Mouse (Mus musculus): ENCODE data around the gene Abhd15. TPM values are rescaled to one million over a fixed set of nuclear protein-coding genes. Genes with fewer than 3 reads are reported as not detected.

Gene Abhd15
- total RNA-seq, 4 experiments from 2014 or later: 1.7 to 3.2 (median 2.2) TPM

Other genes starting within 250 kb of the Abhd15 start
- 100 to 1,000 TPM; 221 to 251 (median 232) TPM for gene Coro6, start 52.7 kb upstream of the Abhd15 start, total RNA-seq (2022)
- 10 to 100 TPM in 2 of 4 experiments, 1 to 10 TPM in 2; 7.5 to 11.6 (median 9.9) TPM for gene Ankrd13b, start 25.4 kb upstream of the Abhd15 start, total RNA-seq (2022)
- 10 to 100 TPM; 53.5 to 63.3 (median 57.1) TPM for gene Git1, start 21.6 kb upstream of the Abhd15 start, total RNA-seq (2022)
- gene Trp53i13, start 859 bp downstream of the Abhd15 start, total RNA-seq (2022): 10 to 100 TPM; 10.5 to 12.4 (median 11.4) TPM
- gene Gm10392, start 4.1 kb downstream of the Abhd15 start, total RNA-seq (2022): not detected
- 10 to 100 TPM; 48.8 to 61.9 (median 56.1) TPM for gene Taok1, start 92.7 kb downstream of the Abhd15 start, total RNA-seq (2022)
- gene Nufip2, start 171.0 kb downstream of the Abhd15 start, total RNA-seq (2022): 10 to 100 TPM; 38.9 to 49.7 (median 45.2) TPM
- gene Cryba1, start 210.2 kb downstream of the Abhd15 start, total RNA-seq (2022): not detected
- 100 to 1,000 TPM; 256 to 285 (median 277) TPM for gene Myo18a, start 248.1 kb downstream of the Abhd15 start, total RNA-seq (2022)